Mouse (Mus musculus) ES-E14 (cell line): Measurements from ENCODE around the gene Vps8. TPM values are rescaled to one million over a fixed set of nuclear protein-coding genes. Genes with fewer than 3 reads are reported as not detected.
A peak's percentile ranks its signal among the peaks of the same experiment; 100 is the strongest.

Experiments
- DNase-seq: peaks from one replicate; pipeline ENCODE4 v3.0.0-alpha.2; 2013; ENCODE audit warnings: low read depth, low spot score
- H3K27ac ChIP-seq: 2 replicates; pipeline ENCODE4 v1.5.1; 2012; ENCODE audit warnings: low read depth, mild to moderate bottlenecking, low read length, moderate library complexity, mixed read lengths; ENCODE audit not compliant: poor library complexity, insufficient read depth, severe bottlenecking
- H3K36me3 ChIP-seq: 2 replicates; pipeline ENCODE4 v1.6.1; 2012; ENCODE audit warnings: mild to moderate bottlenecking, low read length, moderate library complexity, mixed read lengths; ENCODE audit not compliant: control insufficient read depth, poor library complexity, insufficient read depth, severe bottlenecking
- H3K4me1 ChIP-seq, 2 experiments: fragments of 150-350 bp in 1 of 2; sonication (generic) in 1 of 2; 2 replicates each; pipeline ENCODE4 v1.6.1; 2012; ENCODE audit warnings: low read length in 2 of 2, mild to moderate bottlenecking in 1 of 2, mixed read lengths in 1 of 2; ENCODE audit not compliant: control insufficient read depth in 2 of 2, insufficient read depth in 2 of 2, poor library complexity in 1 of 2
- H3K4me3 ChIP-seq, 2 experiments: fragments of 150-350 bp in 1 of 2; sonication (generic) in 1 of 2; 2 replicates each; pipeline ENCODE4 v1.5.1; 2012; ENCODE audit warnings: low read length in 2 of 2, low read depth in 1 of 2, mild to moderate bottlenecking in 1 of 2, mixed read lengths in 1 of 2; ENCODE audit not compliant: insufficient read depth in 1 of 2, poor library complexity in 1 of 2, severe bottlenecking in 1 of 2
- H3K9ac ChIP-seq: 2 replicates; pipeline ENCODE4 v1.6.1; 2012; ENCODE audit warnings: low read depth, mild to moderate bottlenecking, low read length, mixed read lengths; ENCODE audit not compliant: poor library complexity, insufficient read depth, severe bottlenecking
- H3K9me3 ChIP-seq: fragments of 150-350 bp; sonication (generic); 2 replicates; pipeline ENCODE4 v1.6.1; 2012; ENCODE audit warnings: low read depth, mild to moderate bottlenecking, low read length; ENCODE audit not compliant: control insufficient read depth, insufficient read depth
- CHD2 ChIP-seq: IDR thresholded peaks from 2 replicates; pipeline ENCODE4 v1.6.1; 2014; ENCODE audit warnings: mild to moderate bottlenecking, low read depth, low read length, inconsistent platforms
- HCFC1 ChIP-seq: IDR thresholded peaks from 2 replicates; pipeline ENCODE4 v1.6.1; 2012; ENCODE audit warnings: low read length, inconsistent platforms, borderline replicate concordance; ENCODE audit not compliant: insufficient read depth
- MAFK ChIP-seq: IDR thresholded peaks from 2 replicates; pipeline ENCODE4 v1.6.1; 2014; ENCODE audit warnings: mild to moderate bottlenecking, low read depth, low read length, inconsistent platforms; ENCODE audit not compliant: insufficient read depth
- ZC3H11A ChIP-seq: IDR thresholded peaks from 2 replicates; pipeline ENCODE4 v1.6.1; 2012; ENCODE audit warnings: low read depth, mild to moderate bottlenecking, inconsistent platforms, low read length, borderline replicate concordance
- ZNF384 ChIP-seq: IDR thresholded peaks from 2 replicates; pipeline ENCODE4 v1.6.1; 2012; ENCODE audit warnings: low read depth, low read length, inconsistent platforms
- in situ Hi-C, 2 experiments: fragments of 600-800 bp; cut with MboI; formaldehyde crosslinking; loops; one replicate each; pipeline ENCODE4 v1.15.1; 2025; ENCODE audit warnings: low sequenced_read_pairs in 2 of 2, inconsistent platforms in 1 of 2; ENCODE audit not compliant: unreplicated experiment in 2 of 2
- total RNA-seq: library from RNA; depleted of rRNA; stranded (reverse); fragments of 300-350 nt; gene quantifications from 2 replicates; pipeline ENCODE4 v1.2.3, GENCODE M21; 2012

Vps8 gene
- total RNA-seq, 1 experiment: 12.5 TPM

DNA sequence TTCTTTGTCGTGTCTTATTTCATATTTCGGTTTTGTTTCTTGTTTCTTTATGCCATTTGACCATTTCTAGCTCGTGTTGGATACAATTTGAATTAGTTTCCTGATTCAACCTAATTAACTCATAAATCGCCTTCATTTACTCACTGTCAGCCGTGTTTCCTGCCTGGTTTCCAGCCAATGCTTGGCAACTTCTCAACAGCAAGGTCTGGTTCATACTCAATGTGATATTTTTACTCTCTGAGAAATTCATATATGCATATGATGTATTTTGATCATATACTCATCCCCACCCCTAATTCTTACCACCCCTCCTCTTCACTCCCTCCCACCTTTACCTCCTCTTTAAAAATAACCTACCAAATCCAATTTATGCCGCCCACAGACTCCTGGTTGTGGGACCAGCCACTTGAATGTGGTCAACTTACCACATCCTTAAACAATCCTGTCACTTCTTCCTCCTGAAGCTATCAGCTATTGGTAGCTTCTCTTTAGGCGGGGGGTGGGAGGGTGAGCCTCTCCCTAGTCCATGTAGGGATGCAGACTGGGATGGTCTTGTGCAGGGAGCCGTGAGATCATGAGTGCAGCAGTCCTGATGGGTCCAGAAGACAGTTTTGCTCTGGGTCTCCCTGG lies 184.2 kb downstream of the Vps8 start:
- TF ChIP-seq ZC3H11A (no peak), ZNF384 (no peak), HCFC1 (no peak), MAFK (no peak), CHD2 (no peak)
- in situ Hi-C loops: no loop called here
- no peak overlapping the region for H3K4me3 ChIP-seq
- no peak for DNase-seq
- H3K9me3 ChIP-seq: no peaks in the 10 kb centered on the region
- no peak overlapping the region for H3K27ac ChIP-seq
- no peaks in the 10 kb centered on the region; the same call in 1 of the 2 replicates for H3K36me3 ChIP-seq
- H3K4me1 ChIP-seq: no peaks in the 10 kb centered on the region
- no peak overlapping the region for H3K9ac ChIP-seq

DNA sequence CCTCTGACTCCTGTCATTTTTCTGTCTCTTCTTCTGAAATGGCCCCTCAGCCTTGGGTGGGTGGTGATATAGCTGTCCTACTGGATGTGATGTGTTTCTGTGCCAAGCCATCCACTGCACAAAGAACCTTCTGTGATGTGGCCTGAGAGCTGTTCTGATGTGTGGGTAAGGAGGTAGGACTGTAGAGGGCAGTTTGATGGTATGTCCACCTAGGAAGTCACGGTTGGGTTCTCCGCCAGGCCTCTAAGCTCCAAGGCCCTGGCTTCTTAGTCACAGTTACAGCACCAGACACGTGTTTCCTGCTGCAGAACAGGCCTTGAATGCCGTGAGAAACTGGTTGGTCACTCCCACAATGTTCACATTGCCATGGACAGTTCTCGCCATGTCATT lies 184.7 kb downstream of the Vps8 start:
- in situ Hi-C loops: no loop called here
- no peak overlapping the region for H3K9ac ChIP-seq
- H3K4me3 ChIP-seq: no peak overlapping the region
- H3K9me3 ChIP-seq: no peaks in the 10 kb centered on the region
- no peaks in the 10 kb centered on the region for H3K4me1 ChIP-seq
- no peak for TF ChIP-seq MAFK
- no peak for TF ChIP-seq ZC3H11A
- no peak for TF ChIP-seq CHD2
- no peak for TF ChIP-seq HCFC1
- no peak overlapping the region for H3K27ac ChIP-seq
- no peak for DNase-seq
- no peaks in the 10 kb centered on the region; the same call in 1 of the 2 replicates for H3K36me3 ChIP-seq

DNA sequence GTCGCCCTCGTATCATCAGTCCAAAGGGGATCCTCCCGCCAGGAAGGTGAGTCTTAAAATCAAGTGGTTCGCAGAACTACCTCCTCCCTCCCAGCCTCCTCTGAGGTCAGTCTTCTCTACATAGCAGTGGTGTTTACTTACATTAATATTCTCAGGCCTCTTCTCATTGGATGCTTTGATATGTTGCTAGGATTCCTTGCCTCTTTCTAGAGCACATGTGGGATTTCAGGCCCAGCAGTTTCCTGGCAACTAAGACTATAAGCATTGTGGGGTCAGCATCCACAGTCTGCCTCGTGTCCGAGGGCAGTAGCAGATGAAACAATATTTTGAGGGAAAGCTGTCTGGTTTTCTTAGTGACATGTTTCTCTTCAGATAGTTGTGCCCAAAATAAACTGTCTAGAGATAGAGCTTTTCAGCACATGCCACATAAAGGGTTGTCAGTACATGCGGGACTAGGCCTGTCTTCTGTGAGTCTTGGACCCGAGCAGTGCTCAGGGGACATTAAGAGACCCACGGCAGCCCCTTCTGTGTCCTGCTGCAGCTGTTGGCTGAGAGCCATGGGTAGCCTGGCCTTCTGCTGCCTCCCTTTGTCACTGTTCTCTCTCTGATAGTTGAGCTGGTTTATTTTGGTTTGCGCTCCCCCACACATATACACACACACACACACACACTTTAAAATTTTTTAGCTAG lies 185.4 kb downstream of the Vps8 start:
- no peak overlapping the region for H3K27ac ChIP-seq
- in situ Hi-C loops: no loop called here
- DNase-seq: no peak

DNA sequence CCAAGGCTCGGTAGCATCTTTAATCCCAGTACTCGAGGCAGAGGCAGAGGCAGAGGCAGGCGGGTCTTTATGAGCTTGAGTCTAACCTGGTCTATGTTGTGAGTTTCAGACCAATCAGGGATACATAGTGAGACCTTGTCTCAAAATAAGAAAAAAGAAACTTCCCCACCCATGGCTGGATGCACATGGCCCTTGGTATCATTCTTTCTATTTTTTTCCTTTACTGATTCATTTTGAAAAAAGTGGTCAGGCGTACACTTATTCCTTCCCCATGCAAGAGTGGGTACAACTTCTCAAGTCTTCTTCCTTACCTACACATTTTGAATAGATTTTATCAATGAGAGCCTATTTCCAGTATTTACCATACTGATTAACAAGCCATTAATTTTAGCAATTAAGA lies 187.6 kb downstream of the Vps8 start:
- no peak overlapping the region for H3K4me3 ChIP-seq
- no peaks in the 10 kb centered on the region for H3K4me1 ChIP-seq
- no peaks in the 10 kb centered on the region for H3K9me3 ChIP-seq
- in situ Hi-C loops: no loop called here
- no peak overlapping the region for H3K9ac ChIP-seq
- DNase-seq: no peak
- H3K27ac ChIP-seq: no peak overlapping the region
- H3K36me3 ChIP-seq: no peaks in the 10 kb centered on the region; the same call in 1 of the 2 replicates
- TF ChIP-seq MAFK (no peak), ZNF384 (no peak), ZC3H11A (no peak), HCFC1 (no peak), CHD2 (no peak)

More for the DNA sequence above, 185.4 kb downstream of the Vps8 start:
- TF ChIP-seq HCFC1 (no peak), ZNF384 (no peak), ZC3H11A (no peak), MAFK (no peak), CHD2 (no peak)
- Histone ChIP-seq H3K36me3 (no peaks in the 10 kb centered on the region; the same call in 1 of the 2 replicates), H3K9ac (no peak overlapping the region), H3K4me3 (no peak overlapping the region), H3K4me1 (no peaks in the 10 kb centered on the region), H3K9me3 (no peaks in the 10 kb centered on the region)

DNA sequence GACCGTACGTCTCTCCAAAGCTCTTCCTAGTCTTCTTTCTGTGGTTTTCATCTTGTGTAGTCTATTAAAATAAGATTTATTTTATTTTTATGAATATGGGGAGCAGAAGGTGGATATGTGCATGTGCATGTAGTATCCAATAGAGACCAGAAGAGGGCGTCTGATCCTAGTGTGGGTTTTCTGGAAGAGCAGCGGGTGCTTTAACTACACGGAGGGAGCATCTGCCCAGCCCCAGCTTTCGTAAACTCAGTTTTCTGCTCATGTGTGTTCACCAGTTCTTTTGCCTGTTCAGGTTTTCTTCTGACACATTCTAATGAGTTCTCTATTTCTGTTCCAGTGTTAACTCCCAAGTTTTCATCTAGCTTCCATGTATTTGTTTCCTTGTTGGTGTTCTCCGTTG lies 192.9 kb downstream of the Vps8 start:
- Histone ChIP-seq H3K36me3 (no peaks in the 10 kb centered on the region), H3K4me1 (no peaks in the 10 kb centered on the region), H3K27ac (no peak overlapping the region), H3K4me3 (no peak overlapping the region), H3K9ac (no peak overlapping the region), H3K9me3 (no peaks in the 10 kb centered on the region)
- peak; percentile 25 for DNase-seq
- in situ Hi-C loops: no loop called here
- TF ChIP-seq CHD2 (no peak), MAFK (no peak), ZC3H11A (no peak; the same call in 1 of the 2 replicates), ZNF384 (no peak), HCFC1 (no peak)
